Mouse (Mus musculus) adrenal gland, postnatal 4 days (tissue): ENCODE results near the gene Btnl9. TPM values are rescaled to one million over a fixed set of nuclear protein-coding genes. Genes with fewer than 3 reads are reported as not detected.
"Not testable (repeated sequence)": the region's sequence is repeated elsewhere in the genome, so short reads cannot be mapped to it uniquely, and the experiment has no call there.

Experiments used
- DNase-seq, 2 experiments: peaks; one replicate each; pipeline ENCODE4 v3.0.0; 2021 to 2022; ENCODE audit warnings: low spot score in 2 of 2, mixed read lengths in 2 of 2
- total RNA-seq, 2 experiments: library from RNA; stranded (reverse); gene quantifications; 2 replicates each; pipeline ENCODE4 v1.2.3; 2021

The Btnl9 gene
- total RNA-seq, 2 experiments from 2014 or later, result 15.6 to 16.7 TPM

- no peak for DNase-seq
These were observed 507 bp downstream of the Btnl9 start for GRCm38 (mm10) chr11:49186452-49186851.

DNA sequence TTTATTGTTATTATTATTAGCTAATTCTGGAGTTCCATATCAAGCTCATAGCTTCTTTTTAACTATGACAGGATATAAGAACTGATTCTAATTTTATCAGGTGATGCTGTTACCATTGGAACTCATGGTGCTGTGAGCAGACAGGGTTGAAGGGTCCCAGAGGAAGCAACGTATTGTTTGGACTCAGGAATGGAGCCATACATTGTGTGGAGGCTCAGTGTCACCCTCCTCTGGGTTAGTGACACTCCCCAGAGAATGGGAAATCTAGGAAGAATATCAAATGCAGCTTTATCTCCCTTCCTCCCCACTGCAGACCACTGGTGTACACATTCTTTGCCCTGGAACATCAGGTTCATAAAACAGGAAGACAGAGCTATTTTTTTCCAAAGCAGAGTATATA is 3.8 kb downstream of the Btnl9 start:
- DNase-seq, result no peak

DNA sequence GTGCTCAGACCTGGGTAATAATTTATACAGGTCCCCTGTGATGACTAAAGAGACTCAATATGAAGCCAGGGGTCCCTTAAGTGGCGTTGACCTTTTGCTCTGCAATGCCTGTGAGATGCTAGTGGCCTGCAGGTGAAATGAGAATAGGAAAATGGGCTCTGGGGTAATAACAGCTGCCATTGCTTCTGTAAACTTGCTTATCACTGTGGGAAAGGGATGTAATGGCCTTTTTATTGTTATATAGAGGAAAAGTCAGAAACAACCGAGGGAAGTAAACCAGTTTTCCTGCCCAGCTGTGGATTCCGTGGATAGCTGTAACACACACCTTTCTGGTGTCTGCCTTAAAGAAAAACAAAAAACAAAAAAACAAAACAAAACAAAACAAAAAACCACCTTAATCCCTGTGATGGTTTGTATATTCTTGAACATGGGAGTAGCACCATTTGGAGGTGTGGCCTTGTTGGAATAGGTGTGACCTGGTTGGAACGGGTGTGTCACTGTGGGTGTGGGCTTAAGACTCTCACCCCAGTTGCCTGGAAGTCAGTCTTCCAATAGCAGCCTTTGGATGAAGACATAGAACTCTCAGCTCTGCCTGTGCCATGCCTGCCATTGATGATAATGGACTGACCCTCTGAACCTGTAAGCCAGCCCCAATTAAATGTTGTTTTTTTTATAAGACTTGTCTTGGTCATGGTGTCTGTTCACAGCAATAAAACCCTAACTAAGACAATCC is 10.7 kb downstream of the Btnl9 start:
- DNase-seq, result not testable (repeated sequence)

GRCm38 (mm10) chr11:49175345-49175744 is 11.6 kb downstream of the Btnl9 start:
- DNase-seq, result no peak

- DNase-seq, result no peak
These were observed 16.4 kb downstream of the Btnl9 start for GRCm38 (mm10) chr11:49170576-49170975.

- no peak for DNase-seq
These were observed 17.9 kb downstream of the Btnl9 start for GRCm38 (mm10) chr11:49168839-49169611.

DNA sequence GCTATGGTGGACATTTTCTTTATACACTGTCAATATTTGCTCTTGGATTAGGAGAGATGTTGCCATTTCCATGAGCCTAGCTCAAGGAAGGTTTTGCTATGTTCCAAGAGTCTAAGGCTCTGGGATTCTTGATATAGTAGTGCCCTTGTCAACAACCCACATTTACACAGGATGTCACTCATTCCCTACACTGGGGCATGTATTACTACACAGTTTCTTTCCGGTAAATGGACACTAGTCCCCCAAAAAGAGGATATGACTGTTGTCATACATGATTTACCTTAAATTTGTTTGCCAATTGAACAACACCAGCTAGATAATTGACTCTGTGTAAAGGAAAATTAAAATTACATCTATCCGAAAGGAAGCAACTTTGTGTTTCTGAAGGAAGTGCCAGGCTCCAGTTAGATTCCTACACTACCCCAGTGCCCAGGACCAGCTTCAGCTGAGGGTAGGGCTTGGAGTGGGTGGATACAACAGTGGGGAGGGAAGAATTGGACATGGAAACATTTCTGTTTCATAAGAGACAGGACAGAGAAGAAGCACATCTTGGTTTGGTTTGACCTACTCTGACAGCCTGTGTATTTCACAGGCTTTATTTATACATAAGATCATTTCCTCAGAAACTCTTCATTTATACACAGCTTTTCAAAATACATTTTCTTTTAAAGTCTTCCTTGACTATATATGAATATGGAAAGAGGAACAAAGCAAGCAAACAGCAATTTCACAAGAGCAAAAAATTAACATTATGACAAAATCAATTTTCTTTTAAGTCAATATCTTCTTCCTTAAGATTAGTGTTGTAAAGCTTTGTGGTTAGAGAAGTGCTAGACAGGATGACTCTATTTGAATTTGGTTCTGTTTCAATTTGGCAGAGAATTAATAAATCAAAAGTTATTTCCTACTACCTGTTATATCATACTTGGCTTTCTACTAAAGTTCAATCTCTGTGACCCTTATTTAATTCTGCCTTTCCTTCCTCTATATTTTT is 29.8 kb downstream of the Btnl9 start:
- DNase-seq, result no peak

DNA sequence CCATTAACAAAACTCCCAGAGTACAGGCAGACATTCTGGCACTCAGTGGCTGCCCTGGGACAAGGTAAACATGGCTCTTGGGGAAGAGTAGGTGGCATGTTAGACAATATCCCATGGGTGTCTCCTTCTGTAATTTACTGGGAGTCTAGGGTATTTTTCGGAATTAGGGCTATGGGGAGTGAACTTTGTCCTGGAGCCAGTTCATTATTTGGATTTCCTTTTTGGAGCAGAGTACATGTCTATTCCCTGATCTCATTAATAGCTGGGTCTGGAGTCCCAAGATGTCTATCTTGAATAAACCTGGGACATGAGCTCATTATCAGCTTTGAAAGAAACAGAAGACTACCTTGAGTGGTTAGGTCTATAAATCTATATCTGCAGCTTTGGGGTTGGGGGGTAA is 32.9 kb downstream of the Btnl9 start, which contains the start of gene Olfr1394:
Gene Olfr1394 (plus strand): TSS at position 301 of the 400 bp plus-strand sequence.
- DNase-seq, result no peak

GRCm38 (mm10) chr11:49141974-49142373 is 45.0 kb downstream of the Btnl9 start, which contains the start of gene Olfr1395:
Gene Olfr1395, plus strand, starts transcription at chr11:49142274.
- no peak for DNase-seq

DNA sequence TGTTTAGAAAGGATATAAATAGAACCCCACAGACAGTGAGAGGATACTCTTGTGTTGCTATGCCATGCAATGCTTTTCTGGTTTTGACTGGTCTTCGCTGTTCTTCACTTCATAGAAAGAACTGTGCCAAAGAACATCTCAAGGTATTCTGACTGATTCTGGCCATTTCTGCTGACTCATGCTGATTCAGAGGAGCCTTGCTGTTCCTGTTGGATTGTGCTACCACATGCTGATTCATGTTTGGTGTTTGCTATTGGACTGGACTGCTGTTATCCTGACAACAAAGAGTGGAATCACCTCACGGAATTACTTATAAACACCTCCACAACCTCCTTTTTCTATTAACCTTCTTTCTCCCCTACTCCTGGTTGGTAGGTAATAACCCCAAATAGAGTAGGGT is 62.8 kb downstream of the Btnl9 start:
- DNase-seq, result no peak

GRCm38 (mm10) chr11:49119635-49120034 is 67.3 kb downstream of the Btnl9 start:
- DNase-seq, result no peak

Other genes with a start within 250 kb of the Btnl9 start
- 1 to 10 TPM; 8.2 to 9.1 TPM for gene Psme2b, start 241.0 kb downstream of the Btnl9 start, total RNA-seq
- under 1 TPM; 0.14 to 0.28 TPM for gene Olfr56, start 208.3 kb downstream of the Btnl9 start, total RNA-seq
- 1 to 10 TPM; 1.5 to 1.6 TPM for gene 9930111J21Rik1, start 207.8 kb downstream of the Btnl9 start, total RNA-seq
- gene Gm12185, start 194.9 kb downstream of the Btnl9 start, total RNA-seq, result 1 to 10 TPM in 1 of 2 experiments, under 1 TPM in 1; 0.87 to 2.5 TPM
- gene Tgtp1, start 193.0 kb downstream of the Btnl9 start, total RNA-seq, result 1 to 10 TPM; 1.9 to 4.2 TPM
- gene 9930111J21Rik2, start 135.9 kb downstream of the Btnl9 start, total RNA-seq, result 1 to 10 TPM; 1.6 to 2.8 TPM
- 1 to 10 TPM in 1 of 2 experiments, not detected in 1; 1.2 TPM for gene Tgtp2, start 123.0 kb downstream of the Btnl9 start, total RNA-seq
- gene Ifi47, start 110.6 kb downstream of the Btnl9 start, total RNA-seq, result 1 to 10 TPM; 3.3 to 6.7 TPM
- gene Olfr1396, start 72.3 kb downstream of the Btnl9 start, total RNA-seq, result under 1 TPM; 0.25 TPM
- not detected for gene Olfr1395, start 44.9 kb downstream of the Btnl9 start, total RNA-seq
- not detected for gene Olfr1394, start 32.8 kb downstream of the Btnl9 start, total RNA-seq
- 10 to 100 TPM; 47.3 to 48.7 TPM for gene Zfp62, start 16.1 kb upstream of the Btnl9 start, total RNA-seq
- gene Mgat1, start 57.0 kb upstream of the Btnl9 start, total RNA-seq, result 100 to 1,000 TPM; 104 to 109 TPM
- under 1 TPM; 0.20 to 0.36 TPM for gene Olfr1393, start 91.1 kb upstream of the Btnl9 start, total RNA-seq
- gene Olfr1392, start 98.1 kb upstream of the Btnl9 start, total RNA-seq, result under 1 TPM in 1 of 2 experiments, not detected in 1; 0.20 TPM
- not detected for gene Olfr10, start 117.6 kb upstream of the Btnl9 start, total RNA-seq
- gene Olfr1391, start 135.6 kb upstream of the Btnl9 start, total RNA-seq, result not detected
- gene Olfr1390, start 148.0 kb upstream of the Btnl9 start, total RNA-seq, result not detected
- not detected for gene Olfr1389, start 235.9 kb upstream of the Btnl9 start, total RNA-seq
- gene Olfr1388, start 249.5 kb upstream of the Btnl9 start, total RNA-seq, result under 1 TPM; 0.14 to 0.17 TPM